ENCODE assay signal across 28 mouse cellular contexts in genomic region chr1:174557211-174557610, GRCm38 (mm10). TPM values are rescaled to one million over a fixed set of nuclear protein-coding genes. Genes with fewer than 3 reads are reported as not detected.
DNase-seq lines count a peak whose midpoint lies in the region; ATAC-seq lines count a peak whose summit lies in the region.
"Had no signal": no experiment of that assay in that cellular context is flagged by ENCODE, and none has a peak within 500 bp of the region (broad histone marks: within the 10 kb centered on the region; RNA-seq: fewer than 3 reads in every experiment).

No protein-coding gene starts in this region.

- peak; percentile 81; the same call in 1 of the 2 replicates for ATAC-seq in neural tube, embryonic 14.5 days (ENCODE audit: low read depth)
- no peak for ATAC-seq in forebrain, embryonic 14.5 days
- ATAC-seq: activated CD4-positive, CD25-positive, alpha-beta regulatory T cell, adult 4 months; hindbrain, embryonic 16.5 days; lung, postnatal 0 days had no signal

- H3K9ac ChIP-seq in neural tube, embryonic 14.5 days (replicated peaks; ENCODE audit: low read depth, low read length): no peak overlapping the region
- no peak overlapping the region for H3K9ac ChIP-seq in forebrain, embryonic 14.5 days (ENCODE audit: low read length)
- H3K9ac ChIP-seq: embryonic facial prominence, embryonic 15.5 days; forebrain, embryonic 12.5 days; heart, embryonic 15.5 days; limb, embryonic 15.5 days; liver, embryonic 13.5 days had no signal

- peak; percentile 28 to 37 for DNase-seq in layer of hippocampus, adult 8-10 months (ENCODE audit: low spot score in 2 of 2)
- DNase-seq in layer of hippocampus, postnatal 10 days (ENCODE audit: low spot score in 2 of 2): no peak
- DNase-seq in brain, adult 2 months (ENCODE audit: low read depth, low spot score): peak; percentile 62
- peak; percentile 9 for DNase-seq in embryonic facial prominence, embryonic 10.5 days (ENCODE audit: low spot score)
- no peak for DNase-seq in forebrain, embryonic 14.5 days (ENCODE audit: low spot score)
- DNase-seq: adrenal gland, adult 8-10 months; B cell, adult 2 months; cerebellum, adult 11 months; cerebellum, adult 9-10 months; cerebellum, postnatal 36 days; gastrocnemius, postnatal 25 days; kidney, adult 2 months; kidney, postnatal 4 days; liver, embryonic 13.5 days; lung, adult 18-20 months; midbrain, embryonic 14.5 days; right cerebral cortex, postnatal 14 days; thymus, postnatal 4 days had no signal

- no peak overlapping the region for H3K4me2 ChIP-seq in neural tube, embryonic 14.5 days (ENCODE audit: low read depth, low read length)
- no peak overlapping the region for H3K4me2 ChIP-seq in forebrain, embryonic 14.5 days (ENCODE audit: low read length)
- H3K4me2 ChIP-seq: embryonic facial prominence, embryonic 15.5 days; forebrain, embryonic 12.5 days; heart, embryonic 15.5 days; limb, embryonic 15.5 days; liver, embryonic 13.5 days had no signal

- no peak overlapping the region for H3K27ac ChIP-seq in embryonic facial prominence, embryonic 10.5 days (replicated peaks)
- H3K27ac ChIP-seq in neural tube, embryonic 14.5 days (ENCODE audit: low read depth, low read length): no peak overlapping the region
- no peak overlapping the region for H3K27ac ChIP-seq in forebrain, embryonic 14.5 days (ENCODE audit: low read depth, low read length)
- H3K27ac ChIP-seq: embryonic facial prominence, embryonic 15.5 days; forebrain, embryonic 12.5 days; heart, embryonic 10.5 days; heart, embryonic 15.5 days; limb, embryonic 15.5 days; liver, embryonic 13.5 days; macrophage had no signal

- no peaks in the 10 kb centered on the region for H3K36me3 ChIP-seq in embryonic facial prominence, embryonic 10.5 days (replicated peaks)
- no peaks in the 10 kb centered on the region for H3K36me3 ChIP-seq in neural tube, embryonic 14.5 days (ENCODE audit: control insufficient read depth, insufficient read depth, low read length)
- no peaks in the 10 kb centered on the region for H3K36me3 ChIP-seq in forebrain, embryonic 14.5 days (ENCODE audit: control insufficient read depth, insufficient read depth, low read length)
- H3K36me3 ChIP-seq: embryonic facial prominence, embryonic 15.5 days; heart, embryonic 10.5 days; heart, embryonic 15.5 days; limb, embryonic 15.5 days; liver, embryonic 13.5 days had no signal

- no peaks in the 10 kb centered on the region for H3K4me1 ChIP-seq in embryonic facial prominence, embryonic 10.5 days
- no peaks in the 10 kb centered on the region for H3K4me1 ChIP-seq in neural tube, embryonic 14.5 days (ENCODE audit: control insufficient read depth, insufficient read depth, low read length)
- H3K4me1 ChIP-seq in forebrain, embryonic 14.5 days (ENCODE audit: control insufficient read depth, insufficient read depth, low read length): no peaks in the 10 kb centered on the region
- H3K4me1 ChIP-seq: embryonic facial prominence, embryonic 15.5 days; forebrain, embryonic 12.5 days; heart, embryonic 15.5 days; liver, embryonic 13.5 days had no signal

- 65% methylated on average over 4 of the region's 4 CpGs for WGBS in embryonic facial prominence, embryonic 10.5 days
- WGBS in neural tube, embryonic 14.5 days: 18% methylated on average over 4 of the region's 4 CpGs
- WGBS in forebrain, embryonic 14.5 days: 65% methylated on average over 4 of the region's 4 CpGs

- no peak overlapping the region for H3K4me3 ChIP-seq in embryonic facial prominence, embryonic 10.5 days
- no peak overlapping the region for H3K4me3 ChIP-seq in neural tube, embryonic 14.5 days (ENCODE audit: low read depth, low read length)
- no peak overlapping the region for H3K4me3 ChIP-seq in forebrain, embryonic 14.5 days (ENCODE audit: low read depth, low read length)
- H3K4me3 ChIP-seq: embryonic facial prominence, embryonic 15.5 days; forebrain, embryonic 12.5 days; heart, embryonic 10.5 days; heart, embryonic 15.5 days; limb, embryonic 15.5 days; liver, embryonic 13.5 days had no signal

- no peaks in the 10 kb centered on the region for H3K9me3 ChIP-seq in embryonic facial prominence, embryonic 10.5 days
- H3K9me3 ChIP-seq in neural tube, embryonic 14.5 days (ENCODE audit: control insufficient read depth, low read length): no peaks in the 10 kb centered on the region
- H3K9me3 ChIP-seq in forebrain, embryonic 14.5 days (replicated peaks; ENCODE audit: control insufficient read depth, low read length): no peaks in the 10 kb centered on the region
- H3K9me3 ChIP-seq: embryonic facial prominence, embryonic 15.5 days; forebrain, embryonic 12.5 days; heart, embryonic 10.5 days; heart, embryonic 15.5 days; limb, embryonic 15.5 days; liver, embryonic 13.5 days had no signal

- no peaks in the 10 kb centered on the region for H3K27me3 ChIP-seq in embryonic facial prominence, embryonic 10.5 days (replicated peaks; ENCODE audit: low read depth, poor library complexity, severe bottlenecking)
- H3K27me3 ChIP-seq in neural tube, embryonic 14.5 days (ENCODE audit: control insufficient read depth, insufficient read depth, low read length): no peaks in the 10 kb centered on the region
- no peaks in the 10 kb centered on the region for H3K27me3 ChIP-seq in forebrain, embryonic 14.5 days (replicated peaks; ENCODE audit: control insufficient read depth, insufficient read depth, low read length)
- H3K27me3 ChIP-seq: embryonic facial prominence, embryonic 15.5 days; forebrain, embryonic 12.5 days; heart, embryonic 15.5 days; limb, embryonic 15.5 days; liver, embryonic 13.5 days had no signal

RNA-seq across cellular contexts. Expression of gene Fmn2, which starts 55.6 kb away (rescaled TPM):
- total RNA-seq in layer of hippocampus, adult 8-10 months (2022): 10 to 100 TPM; 61.3 to 99.4 (median 76.7) TPM
- 10 to 100 TPM; 45.9 to 52.1 TPM for total RNA-seq in layer of hippocampus, postnatal 10 days (2021)
- polyA plus RNA-seq in embryonic facial prominence, embryonic 10.5 days (2016; fragmentation: Nextera tagmentation; extraction: Ambion mirVana): 2.4 and 2.5 TPM in 2 replicates
- 11.1 and 14.5 TPM in 2 replicates for polyA plus RNA-seq in neural tube, embryonic 14.5 days (2014; fragmentation: Nextera tagmentation; extraction: Ambion mirVana)
- polyA plus RNA-seq in forebrain, embryonic 14.5 days (2014; fragmentation: Nextera tagmentation; extraction: Ambion mirVana): 5.0 and 6.4 TPM in 2 replicates
- polyA plus RNA-seq: activated CD4-positive, CD25-positive, alpha-beta regulatory T cell, adult 4 months; macrophage had no signal

Comparison
In these comparisons a context has a peak if more than half of its experiments do, and no peak if none do; other contexts are left out.
1. DNase-seq: peak in layer of hippocampus, adult 8-10 months (2 of 2), brain, adult 2 months (single experiment) and embryonic facial prominence, embryonic 10.5 days (single experiment); none in layer of hippocampus, postnatal 10 days (0 of 2) and forebrain, embryonic 14.5 days (single experiment).